Mouse (Mus musculus) kidney, postnatal 36 days (tissue): ENCODE measurements at regions not wholly inside any gene's neighbourhood (a gene's known extent, or its start where the extent isn't known, plus 50 kb on each side); places are given as distances from the start of the nearest gene placed in this dataset.

ENCODE experiments used
- DNase-seq, 2 experiments: peaks; one replicate each; pipeline ENCODE4 v3.0.0; 2021 to 2022; ENCODE audit warnings: mixed read lengths in 2 of 2

DNA sequence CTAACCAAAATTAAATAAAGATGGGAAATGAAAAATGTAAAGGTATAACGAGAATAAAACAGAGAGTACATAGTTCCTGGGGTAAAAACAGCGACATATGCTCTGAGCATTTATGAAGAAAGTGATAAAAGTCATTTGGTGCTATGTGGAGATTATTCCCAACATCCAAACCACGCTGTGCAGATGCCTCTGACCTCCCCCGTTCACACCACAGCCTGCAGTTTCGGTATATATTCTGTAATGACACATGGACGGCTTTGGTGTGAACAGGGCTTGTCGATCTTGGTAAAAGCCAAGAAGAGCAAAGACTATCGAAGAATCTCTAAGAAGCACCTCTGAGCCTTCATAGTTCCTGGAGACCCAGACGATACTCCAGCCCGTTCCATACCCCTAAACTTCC lies 95.2 kb upstream of the Ppp1r26 start:
- no peak for DNase-seq

DNA sequence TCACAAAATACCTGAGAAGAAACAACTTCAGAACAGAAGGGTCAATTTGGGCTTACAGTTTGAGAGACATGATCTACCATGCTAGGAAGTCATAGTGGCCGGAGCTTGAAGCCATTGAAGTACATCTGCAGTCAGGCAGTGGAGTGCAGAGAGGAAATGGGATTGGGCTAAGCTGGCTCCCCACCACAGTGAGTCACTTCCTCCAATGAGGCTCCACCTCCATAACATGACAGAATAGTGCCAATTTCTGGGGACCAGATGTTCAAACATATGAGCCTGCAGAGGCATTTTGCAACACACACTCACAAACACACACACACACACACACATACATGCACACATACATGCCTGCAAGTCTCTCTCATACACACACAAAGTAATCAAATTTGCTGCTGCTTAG lies 93.7 kb upstream of the Ppp1r26 start:
- DNase-seq, result no peak

DNA sequence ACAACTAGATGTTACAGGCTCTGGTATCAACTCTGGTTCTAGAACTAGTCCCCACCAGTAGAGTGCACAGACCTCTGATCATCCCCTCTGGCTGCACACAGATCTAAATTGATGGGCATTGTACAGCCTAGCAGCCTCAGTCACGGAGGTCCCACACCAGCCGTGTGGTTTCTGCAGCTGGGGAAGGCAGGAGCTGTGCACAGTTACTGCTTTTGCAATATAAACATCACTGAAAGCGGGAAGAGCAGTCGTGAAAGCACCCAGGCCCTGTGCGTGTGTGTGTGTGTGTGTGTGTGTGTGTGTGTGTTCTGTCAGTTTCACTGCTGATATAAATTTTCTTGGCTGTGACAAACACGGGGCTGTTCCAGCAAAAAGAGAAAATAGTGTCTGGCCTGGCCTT lies 84.4 kb upstream of the Ppp1r26 start:
- DNase-seq, result no peak

DNA sequence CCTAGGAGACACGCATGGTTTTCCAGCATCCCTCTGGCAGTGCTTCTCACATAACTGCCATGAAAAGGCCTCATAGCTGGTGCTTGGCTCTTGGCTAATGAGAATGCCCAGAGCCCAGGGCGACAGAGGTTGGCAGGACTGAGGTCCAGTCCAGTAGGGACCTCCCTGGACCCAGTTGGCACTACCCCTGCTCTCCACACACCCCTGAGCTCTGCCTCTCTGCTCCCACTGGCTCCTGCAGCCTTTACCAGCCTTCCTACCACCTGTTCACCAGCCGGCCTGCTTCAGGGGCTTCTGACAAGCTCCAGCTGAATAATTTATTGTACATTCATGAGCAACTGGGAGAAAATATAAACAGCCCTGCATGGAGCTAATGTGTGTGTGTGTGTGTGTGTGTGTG lies 82.0 kb upstream of the Ppp1r26 start:
- no peak for DNase-seq

DNA sequence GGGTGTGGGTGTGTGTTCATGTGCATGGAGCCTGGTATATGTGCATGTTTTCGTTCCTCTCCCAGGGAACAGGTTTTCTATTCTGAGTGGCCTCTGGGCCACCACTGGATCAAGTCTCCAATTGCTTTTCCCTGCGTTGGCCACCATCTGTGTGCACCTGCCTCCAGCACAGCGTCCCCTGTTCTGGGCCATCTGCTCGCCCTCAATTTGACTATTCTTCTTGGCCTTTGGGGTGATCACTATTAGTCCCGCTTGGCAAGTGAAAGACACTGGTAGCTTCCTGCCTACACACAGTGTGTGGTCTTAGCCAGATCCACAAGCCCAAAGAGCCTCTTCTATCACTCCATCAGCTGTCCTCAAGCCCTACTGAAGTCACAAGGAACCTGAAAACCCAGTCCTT lies 80.8 kb upstream of the Ppp1r26 start:
- no peak for DNase-seq

- peak; percentile 60 to 83 for DNase-seq
Observed at GRCm38 (mm10) chr2:28374838-28375237, 71.8 kb upstream of the Ppp1r26 start.

DNA sequence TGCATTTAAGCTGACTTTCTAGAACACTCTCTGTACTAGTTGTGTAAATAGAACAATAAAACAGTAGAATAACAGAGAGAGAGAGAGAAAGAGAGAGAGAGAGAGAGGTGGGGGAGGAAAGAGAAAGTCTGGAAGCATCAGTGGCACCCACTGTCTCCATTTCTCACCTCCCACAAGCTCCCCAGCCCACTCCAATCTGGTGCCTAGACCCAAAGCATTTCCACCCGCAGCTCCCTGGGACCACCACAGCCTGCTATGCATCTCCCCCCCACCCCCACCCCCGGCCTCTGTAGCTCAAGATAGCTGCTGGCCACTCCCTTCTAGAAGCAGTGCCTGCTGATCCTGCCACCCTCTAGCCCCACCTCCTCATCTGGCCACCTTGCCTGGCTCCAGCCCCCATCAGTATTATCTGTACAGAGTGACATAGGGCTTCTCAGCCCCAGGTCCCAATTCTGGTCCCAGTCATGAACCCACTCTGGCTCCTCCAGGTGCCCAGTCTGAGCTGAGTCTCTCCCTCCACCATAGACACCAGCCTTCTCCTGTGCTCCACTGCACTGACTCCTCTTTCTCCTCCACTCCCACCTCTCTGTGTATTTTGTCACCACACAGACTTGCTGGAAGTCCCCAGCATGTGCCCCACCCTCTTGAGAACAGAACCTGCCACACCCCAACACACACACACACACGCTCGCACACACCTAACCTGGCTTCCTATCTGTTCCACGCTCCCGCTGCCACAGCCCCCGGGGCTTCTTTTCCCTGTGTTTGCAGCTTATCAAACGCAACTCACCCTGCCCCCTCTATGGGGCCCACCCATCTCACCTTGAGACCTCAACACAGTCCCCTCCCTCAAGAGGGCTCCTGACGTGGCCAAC lies 68.4 kb upstream of the Ppp1r26 start:
- DNase-seq, result no peak

DNA sequence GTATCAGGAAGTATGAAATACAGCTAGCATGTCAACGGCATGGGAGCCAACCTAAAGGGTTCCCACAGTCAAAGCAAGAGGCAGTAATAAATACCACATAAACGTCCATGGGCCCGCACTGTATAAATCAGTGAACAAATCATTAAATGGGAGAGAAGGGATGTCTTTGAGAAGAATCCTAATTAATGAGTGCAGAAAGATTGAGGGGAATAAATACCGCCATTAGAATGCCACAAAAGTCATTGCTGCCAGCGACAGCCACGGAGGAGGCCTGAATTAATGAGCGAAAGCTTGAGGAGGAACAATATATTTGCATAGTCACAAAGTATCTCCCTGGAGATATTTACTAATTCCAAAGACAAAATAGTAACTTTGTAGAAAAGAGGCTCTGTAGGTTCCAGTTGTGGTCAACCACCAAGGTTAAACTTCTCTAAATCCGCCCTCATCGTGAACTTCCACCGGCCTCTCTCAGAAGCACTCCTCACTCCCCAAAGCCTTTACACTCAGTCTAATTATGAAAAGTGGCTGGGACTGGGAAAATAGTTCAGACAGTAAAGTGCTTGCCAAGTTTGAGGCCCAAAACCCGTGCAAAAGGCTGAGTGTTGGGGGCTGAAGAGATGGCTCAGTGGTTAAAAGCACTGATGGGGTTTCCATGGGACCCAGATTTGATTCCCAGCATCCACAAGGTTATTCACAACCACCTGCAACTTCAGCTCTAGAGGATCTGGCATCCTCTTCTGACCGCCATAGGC lies 64.4 kb upstream of the Ppp1r26 start:
- DNase-seq, result no peak

DNA sequence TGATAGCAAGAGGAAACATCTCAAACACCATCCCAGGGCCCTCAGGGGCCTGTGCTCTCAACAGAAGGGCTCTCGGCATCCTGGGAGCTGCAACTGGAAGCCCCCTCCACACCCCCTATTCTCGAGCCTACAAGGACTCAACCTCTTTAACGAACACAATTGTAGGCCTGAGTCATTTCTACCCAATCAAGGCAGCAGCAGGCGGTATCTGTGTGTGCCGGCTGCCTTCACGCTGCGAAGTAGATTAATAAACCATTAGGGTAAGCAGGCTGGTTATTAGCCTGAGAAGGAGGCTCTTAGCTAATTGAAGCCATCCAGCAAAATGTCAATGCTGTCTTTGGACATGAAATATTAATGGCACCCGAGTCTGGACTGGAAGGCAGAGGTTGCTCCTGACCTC lies 61.7 kb upstream of the Ppp1r26 start:
- no peak for DNase-seq

DNA sequence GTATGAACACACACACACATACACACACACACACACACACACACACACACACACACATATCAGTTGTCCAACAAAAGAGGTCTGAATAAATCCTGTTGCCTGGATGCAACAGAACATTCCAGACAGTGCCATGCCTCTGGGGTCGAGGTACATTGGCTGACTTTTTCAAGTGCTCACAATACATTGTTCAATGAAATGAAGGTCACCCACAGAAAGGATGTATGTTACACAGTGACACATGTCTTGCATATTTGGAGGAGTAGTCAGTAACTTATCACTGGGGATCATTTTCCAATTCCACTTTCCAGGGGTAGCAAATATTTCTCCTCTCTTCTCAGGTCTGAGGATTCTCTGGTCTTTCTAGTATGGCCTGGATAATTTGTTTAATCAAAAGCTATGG lies 59.8 kb upstream of the Ppp1r26 start:
- DNase-seq, result no peak

DNA sequence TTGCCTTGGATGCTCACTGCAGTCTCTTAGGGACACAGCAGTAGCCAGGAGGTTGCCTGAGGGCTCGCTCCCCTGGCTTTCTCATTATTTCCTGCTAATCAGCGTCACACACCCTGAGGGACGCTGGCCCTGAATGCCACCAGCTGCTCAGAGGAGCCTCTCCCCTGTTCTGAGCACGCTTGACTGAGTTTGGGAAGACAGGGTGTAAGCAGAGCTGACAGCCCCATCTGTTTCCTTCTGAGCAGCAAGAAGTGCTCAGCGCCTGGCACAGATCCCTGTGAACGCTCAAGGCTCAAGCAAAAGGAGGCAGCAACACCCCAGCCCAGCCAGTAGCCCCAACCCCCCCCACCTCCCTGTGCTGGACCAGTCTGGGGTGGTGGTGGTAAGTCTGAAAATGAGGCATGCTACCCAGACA lies 59.2 kb upstream of the Ppp1r26 start:
- DNase-seq, result peak in 1 of 2 experiments; percentile 22

GRCm38 (mm10) chr2:28387926-28388325 lies 58.7 kb upstream of the Ppp1r26 start:
- DNase-seq, result no peak

DNA sequence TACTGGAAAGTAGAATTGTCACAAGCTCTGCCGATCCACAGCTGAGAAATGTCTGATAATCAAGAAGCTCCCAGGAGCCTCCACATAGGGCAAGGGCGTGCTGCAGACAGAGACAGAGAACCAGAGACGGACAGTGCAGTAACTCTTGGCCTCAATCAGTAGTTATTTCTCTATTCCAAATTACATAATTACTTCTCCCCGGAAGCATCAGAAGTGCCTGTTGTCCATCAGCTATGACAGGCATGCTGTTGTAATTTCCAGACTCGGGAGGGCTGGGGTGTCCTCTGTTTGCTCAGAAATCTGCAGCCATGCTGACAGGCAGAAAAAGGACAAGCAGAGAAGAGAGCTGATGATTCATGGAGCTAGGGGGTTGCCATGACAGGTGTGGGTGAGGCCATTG lies 56.9 kb upstream of the Ppp1r26 start:
- DNase-seq, result no peak

DNA sequence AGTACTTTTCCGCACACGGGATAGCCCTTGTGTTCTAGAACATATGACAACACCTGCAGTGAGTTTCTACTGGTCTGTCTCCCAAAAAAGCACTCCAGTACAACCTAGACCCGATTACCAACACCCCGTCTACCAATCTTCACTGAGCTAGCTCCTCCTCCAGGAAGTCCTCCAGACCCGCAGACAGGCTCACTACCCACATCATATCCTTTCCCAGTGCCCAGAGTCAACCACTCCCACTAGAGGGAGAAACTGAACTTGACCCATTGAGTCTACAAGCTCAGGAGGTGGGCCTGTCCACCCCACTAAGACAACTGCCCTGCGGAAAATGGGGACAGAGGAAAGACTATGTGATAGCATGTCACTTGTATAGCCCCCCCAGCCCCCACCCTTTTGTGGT lies 51.2 kb upstream of the Ppp1r26 start:
- no peak for DNase-seq
